Comparison of ENCODE assay signal across 13 mouse cellular contexts in genomic region chr7:34709111-34709510, GRCm38 (mm10). TPM values are rescaled to one million over a fixed set of nuclear protein-coding genes. Genes with fewer than 3 reads are reported as not detected.
DNase-seq lines count a peak whose midpoint lies in the region; ATAC-seq lines count a peak whose summit lies in the region.
"Had no signal": no experiment of that assay in that cellular context is flagged by ENCODE, and none has a peak within 500 bp of the region (broad histone marks: within the 10 kb centered on the region; RNA-seq: fewer than 3 reads in every experiment).

No protein-coding gene starts in this region.

- no peak overlapping the region for H3K27ac ChIP-seq in heart, embryonic 11.5 days (ENCODE audit: low read depth, low read length)

- WGBS in heart, embryonic 11.5 days (ENCODE audit: insufficient replicate concordance): 84% methylated on average over 4 of the region's 4 CpGs

- H3K4me3 ChIP-seq in heart, embryonic 11.5 days (ENCODE audit: low read depth, low read length): no peak overlapping the region

- no peaks in the 10 kb centered on the region for H3K36me3 ChIP-seq in heart, embryonic 11.5 days (ENCODE audit: control insufficient read depth, insufficient read depth, low read length)

- DNase-seq in cerebellum, postnatal 10 days: peak; percentile 92 to 94
- DNase-seq in cerebellum, adult 11 months: no peak
- DNase-seq in heart, adult 8-10 months (ENCODE audit: low spot score): peak; percentile 50
- peak; percentile 59 for DNase-seq in right cerebral cortex, postnatal 4 days
- DNase-seq in right cerebral cortex, postnatal 14 days: no peak
- no peak for DNase-seq in kidney, adult 11 months
- no peak for DNase-seq in kidney, adult 18-20 months
- DNase-seq: B cell, adult 2 months had no signal

- ATAC-seq in heart, embryonic 11.5 days (replicated peaks; ENCODE audit: insufficient number of reproducible peaks, low FRiP score, low TSS enrichment): no peak
- ATAC-seq: midbrain, embryonic 16.5 days had no signal

- H3K4me2 ChIP-seq in heart, embryonic 11.5 days: no peak overlapping the region

- 0 out of 2 replicates have a peak, but pooled peaks cover 2% of the 10 kb centered on the region for H3K9me3 ChIP-seq in heart, embryonic 11.5 days (replicated peaks; ENCODE audit: control insufficient read depth, low read length)

- no peaks in the 10 kb centered on the region for H3K4me1 ChIP-seq in heart, embryonic 11.5 days (ENCODE audit: control insufficient read depth, insufficient read depth, low read length)

- H3K9ac ChIP-seq in heart, embryonic 11.5 days (ENCODE audit: low read depth, low read length): no peak overlapping the region

- H3K27me3 ChIP-seq in heart, embryonic 11.5 days (ENCODE audit: control insufficient read depth, insufficient read depth, low read length): no peaks in the 10 kb centered on the region

RNA-seq across cellular contexts. Expression of gene Kctd15, which starts 52.6 kb away (rescaled TPM):
- total RNA-seq in heart, adult 8-10 months (2022): 1 to 10 TPM; 2.4 to 3.9 (median 3.2) TPM
- polyA plus RNA-seq in heart, embryonic 11.5 days (2014; fragmentation: Nextera tagmentation; extraction: Ambion mirVana): 4.5 and 5.7 TPM in 2 replicates
- total RNA-seq: common myeloid progenitor, adult 5-6 weeks; MEL; neutrophil, adult 5-6 weeks had no signal

Comparison
In these comparisons a context has a peak if more than half of its experiments do, and no peak if none do; other contexts are left out.
1. DNase-seq: peak in cerebellum, postnatal 10 days (2 of 2), heart, adult 8-10 months (single experiment) and right cerebral cortex, postnatal 4 days (single experiment); none in cerebellum, adult 11 months (single experiment), right cerebral cortex, postnatal 14 days (single experiment), kidney, adult 11 months (single experiment) and kidney, adult 18-20 months (single experiment).